19 mouse cellular contexts compared by ENCODE assay signal in genomic region chr10:12916376-12916775, GRCm38 (mm10).
"Had no signal": no experiment of that assay in that cellular context is flagged by ENCODE, and none has a peak within 500 bp of the region (broad histone marks: within the 10 kb centered on the region; RNA-seq: fewer than 3 reads in every experiment).

No protein-coding gene starts in this region.

- H3K4me2 ChIP-seq: limb, embryonic 13.5 days; liver, embryonic 12.5 days; liver, embryonic 15.5 days; midbrain, embryonic 11.5 days; neural tube, embryonic 12.5 days; neural tube, embryonic 15.5 days had no signal

- H3K4me3 ChIP-seq: limb, embryonic 13.5 days; liver, embryonic 12.5 days; liver, embryonic 15.5 days; neural tube, embryonic 12.5 days; neural tube, embryonic 15.5 days had no signal

- DNase-seq: kidney, adult 18-20 months; kidney, postnatal 14 days; left cerebral cortex, postnatal 4 days; liver; lung, adult 2 months; lung, postnatal 14 days; lung, postnatal 4 days; midbrain, embryonic 14.5 days; right cerebral cortex, adult 18-20 months; right cerebral cortex, postnatal 14 days; right cerebral cortex, postnatal 4 days; thymus, postnatal 4 days had no signal

- H3K36me3 ChIP-seq: limb, embryonic 13.5 days; liver, embryonic 12.5 days; liver, embryonic 15.5 days; neural tube, embryonic 12.5 days; neural tube, embryonic 15.5 days had no signal

- H3K27ac ChIP-seq: limb, embryonic 13.5 days; liver, embryonic 12.5 days; liver, embryonic 15.5 days; neural tube, embryonic 12.5 days; neural tube, embryonic 15.5 days; stomach, postnatal 0 days had no signal

- H3K27me3 ChIP-seq: limb, embryonic 13.5 days; liver, embryonic 12.5 days; liver, embryonic 15.5 days; neural tube, embryonic 12.5 days; neural tube, embryonic 15.5 days had no signal
